Mouse (Mus musculus) left cerebral cortex, postnatal 14 days (tissue): ENCODE measurements around the gene Vav3. TPM values are rescaled to one million over a fixed set of nuclear protein-coding genes. Genes with fewer than 3 reads are reported as not detected.

ENCODE experiments used
- DNase-seq, 2 experiments: peaks; one replicate each; pipeline ENCODE4 v3.0.0; 2021 to 2022; ENCODE audit warnings: low spot score in 2 of 2, mixed read lengths in 1 of 2
- intact Hi-C: fragments of 180-260 bp; cut with DNase I; formaldehyde crosslinking; loops from one replicate; pipeline ENCODE4 v1.15.1; 2025
- long read RNA-seq, 2 experiments: library from polyadenylated mRNA; stranded (forward); transcript quantifications; one replicate each; pipeline ENCODE4 v2.0.0; 2021
- total RNA-seq, 2 experiments: library from RNA; stranded (reverse); gene quantifications; 2 replicates each; pipeline ENCODE4 v1.2.3; 2021

Vav3 gene
- 1 to 10 TPM; 2.4 to 3.4 TPM for total RNA-seq
- long read RNA-seq, experiment 1, full-length matches to known transcripts = 2 of 2 reads
- long read RNA-seq, experiment 1, partial matches to known transcripts = 0 of 2 reads
- long read RNA-seq, experiment 1, other reads (novel, unspliced or antisense) = 0 of 2 reads
- long read RNA-seq, experiment 2, full-length matches to known transcripts = 3 of 3 reads
- long read RNA-seq, experiment 2, partial matches to known transcripts = 0 of 3 reads
- long read RNA-seq, experiment 2, other reads (novel, unspliced or antisense) = 0 of 3 reads

GRCm38 (mm10) chr3:109340274-109341070 is at the start of gene Vav3:
TSS of gene Vav3 (plus strand) at chr3:109340653.
- DNase-seq = peak in 1 of 2 experiments; percentile 54
- intact Hi-C loops = loop anchor here (5.0 kb wide), 1 partner anchor 168 kb away; no protein-coding TSS in a partner anchor

- DNase-seq = no peak
Measured at GRCm38 (mm10) chr3:109298857-109299256, 41.6 kb upstream of the Vav3 start.

DNA sequence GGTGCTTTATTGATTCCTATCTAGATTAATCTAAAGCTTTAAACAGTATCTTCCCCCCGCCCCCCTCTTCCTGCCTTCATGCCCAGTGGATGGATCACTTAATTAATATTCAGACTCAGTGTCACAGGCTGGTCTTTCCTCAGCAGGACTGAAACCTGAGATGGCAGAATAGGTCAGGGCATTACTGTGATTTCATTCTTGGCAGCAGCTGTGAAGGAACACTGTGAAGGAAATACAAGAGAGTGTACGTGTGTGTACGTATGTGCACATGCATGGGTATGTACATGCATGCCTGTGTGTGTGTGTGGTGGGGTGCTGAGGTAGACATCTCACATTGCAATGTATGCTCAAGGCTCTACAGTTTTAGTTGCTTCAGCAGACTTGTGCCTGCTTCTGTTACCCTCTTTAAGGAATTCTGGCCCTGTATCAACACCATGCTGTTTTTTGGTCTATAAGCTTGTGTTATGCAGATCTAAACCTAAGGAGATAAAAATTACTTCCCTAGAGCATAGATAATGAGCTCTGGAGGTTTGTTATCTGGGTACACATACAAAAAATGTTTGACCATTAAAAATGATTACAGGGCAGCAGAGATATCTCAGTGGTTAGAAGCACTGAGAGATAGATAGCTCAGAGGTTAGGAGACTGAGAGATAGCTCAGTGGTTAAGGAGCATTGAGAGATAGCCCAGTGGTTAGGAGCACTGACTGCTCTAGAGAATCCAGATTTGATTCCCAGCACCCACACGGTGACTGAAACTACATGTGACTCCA is 41.0 kb upstream of the Vav3 start:
- DNase-seq = no peak
- intact Hi-C loops = no loop called here

More at GRCm38 (mm10) chr3:109298857-109299256, 41.6 kb upstream of the Vav3 start:
- intact Hi-C loops = no loop called here

GRCm38 (mm10) chr3:109302059-109302458 is 38.4 kb upstream of the Vav3 start:
- intact Hi-C loops = no loop called here
- no peak for DNase-seq

DNA sequence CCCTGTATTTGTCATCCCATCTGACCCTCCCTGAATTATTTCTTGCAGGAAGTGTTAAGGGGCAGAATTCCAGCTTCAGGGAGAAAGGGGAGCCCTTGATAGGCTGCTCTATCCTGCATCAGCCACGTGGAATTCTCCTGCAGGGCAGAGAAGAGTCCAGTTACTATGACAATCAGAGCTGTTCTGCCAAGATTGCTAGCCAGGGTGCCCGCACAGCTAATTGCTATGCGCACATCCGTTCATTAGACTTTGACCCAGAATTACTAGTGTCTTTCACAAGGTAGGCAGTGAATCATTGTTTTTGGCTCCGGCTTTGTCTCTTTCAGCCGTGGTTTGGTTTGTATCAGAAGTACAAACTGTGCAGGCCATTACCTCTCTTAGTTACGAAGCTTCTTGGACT is 33.0 kb upstream of the Vav3 start:
- intact Hi-C loops = no loop called here
- DNase-seq = peak; percentile 24 to 39

DNA sequence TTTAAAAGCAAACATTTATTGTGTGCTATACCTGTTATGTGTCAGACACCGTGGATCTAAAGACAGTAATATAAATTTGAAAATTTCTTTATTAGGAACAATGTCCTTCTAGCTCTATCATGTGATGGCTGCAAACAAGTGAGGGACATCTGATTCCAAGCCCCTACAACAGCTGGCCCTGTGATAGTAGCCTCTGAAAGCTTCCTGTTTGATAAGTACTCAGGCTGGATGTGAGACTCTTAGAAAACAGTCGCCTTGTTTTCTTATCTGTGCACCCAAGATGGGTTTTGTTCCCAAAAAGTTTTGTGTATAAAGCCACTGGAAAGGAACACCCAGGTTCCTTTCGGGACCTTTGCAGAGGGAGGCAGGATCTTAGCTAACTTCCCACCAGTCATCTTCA is 32.0 kb upstream of the Vav3 start:
- no peak for DNase-seq
- intact Hi-C loops = no loop called here

DNA sequence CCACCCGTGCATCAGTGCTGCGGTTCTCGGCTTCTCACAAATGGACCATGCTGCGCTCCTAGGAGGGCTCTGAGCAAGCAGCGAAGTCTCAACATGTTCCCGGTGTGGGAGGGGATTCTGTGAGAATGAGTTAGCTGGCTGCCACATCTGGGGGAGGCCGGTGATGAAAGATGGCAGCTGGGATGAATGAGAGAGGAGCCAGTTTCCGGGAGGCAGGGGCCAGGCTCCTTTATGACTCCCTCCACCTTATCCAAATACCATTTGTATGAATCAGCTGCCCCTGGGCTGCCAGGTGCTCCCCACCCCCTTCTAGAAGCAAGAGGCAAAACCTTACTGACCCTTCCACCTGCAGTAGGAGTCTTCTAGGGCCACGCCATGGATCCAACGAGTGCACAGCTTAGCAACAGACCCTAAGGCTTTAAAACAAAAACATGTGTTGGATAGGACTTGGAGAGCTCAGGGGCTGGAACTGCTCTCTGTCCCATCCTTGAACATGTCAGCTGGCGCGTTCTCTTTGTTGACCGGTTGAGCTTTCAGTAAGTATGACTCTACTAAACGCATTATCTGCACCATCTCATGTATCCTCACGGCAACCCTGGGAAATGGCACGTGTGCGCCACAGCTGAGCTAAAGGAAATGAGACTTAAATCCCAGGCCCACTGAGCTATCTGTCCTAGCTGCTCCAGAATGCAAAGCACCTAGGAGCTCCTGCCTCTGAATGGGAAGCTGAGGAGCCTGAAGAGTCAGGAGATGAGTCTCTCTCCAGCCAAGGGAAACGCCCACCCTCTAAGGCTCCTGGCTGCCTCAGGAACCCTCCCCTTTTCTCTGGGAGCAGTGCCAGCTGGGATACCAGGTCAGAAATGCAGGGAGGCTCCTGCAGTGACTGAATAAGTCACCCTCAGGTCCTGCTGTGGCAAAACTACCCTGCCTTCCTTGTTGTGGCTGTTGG is 30.9 kb upstream of the Vav3 start:
- no peak for DNase-seq
- intact Hi-C loops = no loop called here

- intact Hi-C loops = no loop called here
- no peak for DNase-seq
Measured at GRCm38 (mm10) chr3:109311172-109311824, 29.2 kb upstream of the Vav3 start.

DNA sequence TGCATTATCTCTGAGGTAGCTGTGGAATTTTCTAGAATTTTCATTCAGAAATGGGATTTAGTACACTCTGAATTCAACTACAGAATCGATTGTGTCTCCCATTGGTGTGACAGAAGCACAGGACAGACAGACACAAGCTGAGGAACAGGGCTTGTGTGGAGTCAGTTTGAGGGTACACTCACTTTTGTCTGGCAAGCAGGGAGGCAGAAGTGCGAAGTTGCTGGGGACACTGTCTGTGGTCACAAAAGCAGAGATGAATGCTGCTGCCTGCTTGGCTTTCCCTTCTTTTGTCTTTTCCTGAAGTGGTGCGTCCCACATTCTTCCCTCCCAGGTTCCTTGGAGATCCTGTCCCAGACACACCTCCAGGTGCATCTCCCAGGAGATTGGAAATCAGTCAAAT is 28.6 kb upstream of the Vav3 start:
- intact Hi-C loops = no loop called here
- no peak for DNase-seq

GRCm38 (mm10) chr3:109313501-109313900 is 27.0 kb upstream of the Vav3 start:
- intact Hi-C loops = no loop called here

GRCm38 (mm10) chr3:109322225-109322624 is 18.2 kb upstream of the Vav3 start:
- DNase-seq = no peak

More at GRCm38 (mm10) chr3:109313501-109313900, 27.0 kb upstream of the Vav3 start:
- no peak for DNase-seq

GRCm38 (mm10) chr3:109323447-109324300 is 16.8 kb upstream of the Vav3 start:
- DNase-seq = no peak
- intact Hi-C loops = no loop called here

More at GRCm38 (mm10) chr3:109322225-109322624, 18.2 kb upstream of the Vav3 start:
- intact Hi-C loops = no loop called here

GRCm38 (mm10) chr3:109327128-109327527 is 13.3 kb upstream of the Vav3 start:
- no peak for DNase-seq
- intact Hi-C loops = no loop called here

DNA sequence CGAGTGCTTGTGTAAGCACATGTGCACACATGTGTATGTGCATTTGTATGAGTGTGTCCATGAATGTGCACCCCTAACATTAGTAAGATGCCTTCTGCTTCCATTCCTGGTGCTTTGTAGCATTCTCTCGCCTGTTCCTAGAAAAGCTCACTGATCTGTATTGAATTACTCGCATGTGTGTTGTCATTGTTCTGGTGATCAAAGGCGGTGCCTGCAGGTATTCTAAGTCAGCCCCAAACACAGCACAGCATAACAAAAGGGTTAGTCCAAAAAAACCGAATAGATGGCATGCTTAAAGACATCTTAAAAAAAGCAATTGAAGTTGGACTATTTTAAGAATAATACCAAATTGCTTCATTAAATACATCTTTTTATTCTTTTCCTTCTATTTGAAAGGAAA is 7.7 kb upstream of the Vav3 start:
- DNase-seq = no peak
- intact Hi-C loops = no loop called here

DNA sequence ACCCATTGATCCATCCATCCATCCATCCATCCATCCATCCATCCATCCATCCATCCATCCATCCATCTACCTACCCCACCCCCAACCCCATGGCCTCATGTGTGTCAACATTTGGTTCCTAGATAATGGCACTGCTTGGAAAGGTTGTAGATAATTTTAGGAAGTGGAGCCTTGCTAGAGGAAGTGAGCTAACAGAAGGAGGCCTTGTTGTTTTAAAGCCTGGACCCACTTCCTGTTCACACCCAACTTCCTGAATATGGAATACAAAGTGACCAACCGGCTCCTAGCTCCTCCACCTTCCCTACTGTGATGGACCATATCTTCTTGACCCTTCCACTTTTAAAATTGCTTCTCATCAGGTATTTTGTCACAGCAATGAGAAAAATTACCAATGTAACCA is 5.0 kb upstream of the Vav3 start:
- intact Hi-C loops = no loop called here

GRCm38 (mm10) chr3:109339290-109339689 is 1.2 kb upstream of the Vav3 start:
- intact Hi-C loops = no loop called here

More for the DNA sequence above, 5.0 kb upstream of the Vav3 start:
- no peak for DNase-seq

DNA sequence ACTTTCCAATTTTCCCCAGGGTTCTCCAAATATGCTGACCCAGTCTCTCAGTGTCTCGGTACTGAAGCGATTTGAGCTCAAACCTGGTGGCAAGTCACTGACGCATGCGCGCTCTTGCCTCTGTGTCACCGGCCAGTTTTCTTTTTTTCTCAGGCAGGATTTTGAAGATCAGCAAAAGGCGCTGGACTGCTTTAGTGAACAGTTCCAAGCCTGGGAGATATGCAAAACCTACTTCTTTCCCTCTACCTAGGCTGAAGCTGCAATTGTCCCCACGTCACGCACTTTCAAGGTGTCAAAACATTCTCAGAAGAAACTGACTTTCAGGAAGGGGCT is 546 bp upstream of the Vav3 start:
- DNase-seq = peak; percentile 20 to 52
- intact Hi-C loops = loop anchor here (5.0 kb wide), 1 partner anchor 168 kb away; no protein-coding TSS in a partner anchor

More at GRCm38 (mm10) chr3:109339290-109339689, 1.2 kb upstream of the Vav3 start:
- no peak for DNase-seq
